Mouse (Mus musculus): ENCODE results near the gene Pcbd1. TPM values are rescaled to one million over a fixed set of nuclear protein-coding genes. Genes with fewer than 3 reads are reported as not detected.

The Pcbd1 gene
- total RNA-seq (2021) = under 1 TPM; 0.50 to 0.86 TPM
- polyA plus RNA-seq (2012; rRNA removed) = 1.8 and 2.5 TPM in 2 replicates
- long read RNA-seq = 0 reads

- H3K9ac ChIP-seq (ENCODE audit: low read depth, low read length) = peak within 1 kb of the TSS; percentile 32
- no peak within 1 kb of the TSS for H3K27ac ChIP-seq
- TF ChIP-seq POLR2A (IDR thresholded peaks at IDR 0.05; ENCODE audit: insufficient read depth, low read depth, low read length) = no peak
- no peak for TF ChIP-seq EP300 (IDR thresholded peaks at IDR 0.05; ENCODE audit: insufficient read depth, low read depth, low read length)
- TF ChIP-seq CTCF (IDR thresholded peaks at IDR 0.05) = no peak
- DNase-seq = peak in 1 of 2 experiments; percentile 24
- H3K27me3 ChIP-seq (ENCODE audit: control insufficient read depth, insufficient read depth, low read length) = no peaks in the 10 kb centered on the region
- H3K36me3 ChIP-seq (ENCODE audit: control insufficient read depth, insufficient read depth, low read length) = no peaks in the 10 kb centered on the region
- intact Hi-C loops (cut with DNase I) = no loop called here
- peak within 1 kb of the TSS; percentile 26 for H3K4me3 ChIP-seq
- WGBS = 18% methylated on average over 31 of the region's 33 CpGs
- no peaks in the 10 kb centered on the region for H3K79me2 ChIP-seq (replicated peaks; ENCODE audit: control insufficient read depth, insufficient read depth, low read length)
- H3K4me1 ChIP-seq (ENCODE audit: control insufficient read depth, insufficient read depth, low read length) = no peaks in the 10 kb centered on the region
Measured at GRCm38 (mm10) chr10:61089170-61090142, at the start of gene Pcbd1. Gene Pcbd1 (plus strand): TSS chr10:61089331.

- intact Hi-C loops (cut with DNase I) = no loop called here
Measured at GRCm38 (mm10) chr10:61039657-61040056, 49.5 kb upstream of the Pcbd1 start.

GRCm38 (mm10) chr10:61045081-61045480 is 44.0 kb upstream of the Pcbd1 start:
- H3K27ac ChIP-seq = no peak overlapping the region
- H3K9ac ChIP-seq (ENCODE audit: low read depth, low read length) = no peak overlapping the region
- 16% methylated on average over 8 of the region's 8 CpGs for WGBS
- no peaks in the 10 kb centered on the region for H3K27me3 ChIP-seq (ENCODE audit: control insufficient read depth, insufficient read depth, low read length)
- no peak for DNase-seq
- H3K36me3 ChIP-seq (ENCODE audit: control insufficient read depth, insufficient read depth, low read length) = no peaks in the 10 kb centered on the region
- H3K79me2 ChIP-seq (replicated peaks; ENCODE audit: control insufficient read depth, insufficient read depth, low read length) = no peaks in the 10 kb centered on the region
- TF ChIP-seq CTCF (IDR thresholded peaks at IDR 0.05) = no peak
- TF ChIP-seq POLR2A (IDR thresholded peaks at IDR 0.05; ENCODE audit: insufficient read depth, low read depth, low read length) = no peak
- no peak for TF ChIP-seq EP300 (IDR thresholded peaks at IDR 0.05; ENCODE audit: insufficient read depth, low read depth, low read length)
- intact Hi-C loops (cut with DNase I) = no loop called here
- no peak overlapping the region for H3K4me3 ChIP-seq
- no peaks in the 10 kb centered on the region for H3K4me1 ChIP-seq (ENCODE audit: control insufficient read depth, insufficient read depth, low read length)

More at GRCm38 (mm10) chr10:61039657-61040056, 49.5 kb upstream of the Pcbd1 start:
- 58% methylated on average over 12 of the region's 12 CpGs for WGBS
- no peak overlapping the region for H3K4me3 ChIP-seq
- no peaks in the 10 kb centered on the region for H3K36me3 ChIP-seq (ENCODE audit: control insufficient read depth, insufficient read depth, low read length)
- H3K4me1 ChIP-seq (ENCODE audit: control insufficient read depth, insufficient read depth, low read length) = no peaks in the 10 kb centered on the region
- no peaks in the 10 kb centered on the region for H3K79me2 ChIP-seq (replicated peaks; ENCODE audit: control insufficient read depth, insufficient read depth, low read length)
- no peak for DNase-seq
- H3K27me3 ChIP-seq (ENCODE audit: control insufficient read depth, insufficient read depth, low read length) = no peaks in the 10 kb centered on the region
- no peak overlapping the region for H3K9ac ChIP-seq (ENCODE audit: low read depth, low read length)
- no peak for TF ChIP-seq CTCF (IDR thresholded peaks at IDR 0.05)
- no peak for TF ChIP-seq EP300 (IDR thresholded peaks at IDR 0.05; ENCODE audit: insufficient read depth, low read depth, low read length)
- no peak for TF ChIP-seq POLR2A (IDR thresholded peaks at IDR 0.05; ENCODE audit: insufficient read depth, low read depth, low read length)
- no peak overlapping the region for H3K27ac ChIP-seq

GRCm38 (mm10) chr10:61051993-61052613 is 37.0 kb upstream of the Pcbd1 start:
- Histone ChIP-seq H3K27me3 (ENCODE audit: control insufficient read depth, insufficient read depth, low read length) (no peaks in the 10 kb centered on the region), H3K4me3 (no peak overlapping the region), H3K36me3 (ENCODE audit: control insufficient read depth, insufficient read depth, low read length) (no peaks in the 10 kb centered on the region), H3K4me1 (ENCODE audit: control insufficient read depth, insufficient read depth, low read length) (no peaks in the 10 kb centered on the region), H3K27ac (no peak overlapping the region), H3K9ac (ENCODE audit: low read depth, low read length) (no peak overlapping the region), H3K79me2 (replicated peaks; ENCODE audit: control insufficient read depth, insufficient read depth, low read length) (no peaks in the 10 kb centered on the region)
- 56% methylated on average over 14 of the region's 14 CpGs for WGBS
- intact Hi-C loops (cut with DNase I) = loop anchor here (1.0 to 2.0 kb wide), 2 partner anchors 217 to 274 kb away; no protein-coding TSS in a partner anchor
- TF ChIP-seq EP300 (IDR thresholded peaks at IDR 0.05; ENCODE audit: insufficient read depth, low read depth, low read length) = peak; percentile 84; the same call in 1 of the 2 replicates
- TF ChIP-seq POLR2A (IDR thresholded peaks at IDR 0.05; ENCODE audit: insufficient read depth, low read depth, low read length) = no peak
- TF ChIP-seq CTCF (IDR thresholded peaks at IDR 0.05) = peak; percentile 99
- peak; percentile 54 to 66 for DNase-seq

- intact Hi-C loops (cut with DNase I) = no loop called here
- TF ChIP-seq POLR2A (IDR thresholded peaks at IDR 0.05; ENCODE audit: insufficient read depth, low read depth, low read length) (no peak), EP300 (IDR thresholded peaks at IDR 0.05; ENCODE audit: insufficient read depth, low read depth, low read length) (no peak), CTCF (IDR thresholded peaks at IDR 0.05) (no peak)
- no peak overlapping the region for H3K4me3 ChIP-seq
- DNase-seq = no peak
- WGBS = 96% methylated on average over 7 of the region's 7 CpGs
- no peaks in the 10 kb centered on the region for H3K79me2 ChIP-seq (replicated peaks; ENCODE audit: control insufficient read depth, insufficient read depth, low read length)
- no peak overlapping the region for H3K27ac ChIP-seq
- H3K36me3 ChIP-seq (ENCODE audit: control insufficient read depth, insufficient read depth, low read length) = no peaks in the 10 kb centered on the region
- H3K9ac ChIP-seq (ENCODE audit: low read depth, low read length) = no peak overlapping the region
- no peaks in the 10 kb centered on the region for H3K27me3 ChIP-seq (ENCODE audit: control insufficient read depth, insufficient read depth, low read length)
- H3K4me1 ChIP-seq (ENCODE audit: control insufficient read depth, insufficient read depth, low read length) = no peaks in the 10 kb centered on the region
Measured at GRCm38 (mm10) chr10:61056661-61057060, 32.5 kb upstream of the Pcbd1 start.

Data from heart, adult 2 months (tissue).